Mouse (Mus musculus): ENCODE data around the gene Tceal3. TPM values are rescaled to one million over a fixed set of nuclear protein-coding genes. Genes with fewer than 3 reads are reported as not detected.
A peak's percentile ranks its signal among the peaks of the same experiment; 100 is the strongest.
"Not testable (repeated sequence)": the region's sequence is repeated elsewhere in the genome, so short reads cannot be mapped to it uniquely, and the experiment has no call there.

Tceal3 gene
- polyA plus RNA-seq, 1 experiment from 2014 or later: 4.8 TPM

- Histone ChIP-seq H3K27me3 (ENCODE audit: low read depth, poor library complexity, severe bottlenecking) (peaks cover 7% of the 10 kb centered on the region; the same call in 1 of the 2 replicates), H3K4me3 (no peak overlapping the region), H3K36me3 (no peaks in the 10 kb centered on the region), H3K27ac (no peak overlapping the region), H3K4me1 (no peaks in the 10 kb centered on the region), H3K9me3 (replicated peaks) (no peaks in the 10 kb centered on the region)
- 37% methylated on average over 4 of the region's 6 CpGs for WGBS
- no peak for DNase-seq (ENCODE audit: low spot score)
Observed at GRCm38 (mm10) chrX:136639754-136640153, 49.1 kb downstream of the Tceal3 start.

DNA sequence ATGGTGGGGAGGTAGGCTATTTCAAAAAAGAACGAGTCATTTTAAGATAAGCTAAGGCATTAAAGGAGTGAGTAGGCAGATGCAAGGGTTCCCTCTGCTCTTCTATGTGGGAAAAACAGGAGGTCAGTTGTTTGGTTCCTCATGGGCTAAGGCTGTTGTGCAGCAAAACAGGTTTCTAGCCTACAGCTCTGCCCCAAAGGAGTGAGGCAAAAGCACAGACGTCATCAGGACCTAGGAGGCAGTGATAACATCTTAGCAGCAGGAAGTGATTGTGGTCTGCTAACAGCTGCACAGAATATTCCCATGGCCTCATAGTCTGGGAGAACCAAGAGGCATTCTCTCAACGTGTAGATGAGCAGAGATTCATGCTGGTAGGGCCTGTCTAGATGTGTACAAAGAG is 55.2 kb downstream of the Tceal3 start:
- H3K36me3 ChIP-seq; H3K27ac ChIP-seq; H3K4me3 ChIP-seq; DNase-seq (ENCODE audit: low spot score); H3K9me3 ChIP-seq (replicated peaks); H3K4me1 ChIP-seq: not testable (repeated sequence)
- H3K27me3 ChIP-seq (ENCODE audit: low read depth, poor library complexity, severe bottlenecking): peaks cover 11% of the 10 kb centered on the region; the same call in 1 of the 2 replicates
- 49% methylated on average over 3 of the region's 3 CpGs for WGBS

- no peaks in the 10 kb centered on the region for H3K9me3 ChIP-seq (replicated peaks)
- H3K27me3 ChIP-seq (ENCODE audit: low read depth, poor library complexity, severe bottlenecking): peaks cover 61% of the 10 kb centered on the region
- peak overlapping the region; percentile 54 for H3K4me3 ChIP-seq
- H3K27ac ChIP-seq: 0 out of 2 replicates have a peak overlapping the region, but pooled peaks have one; percentile 50
- H3K36me3 ChIP-seq: no peaks in the 10 kb centered on the region
- DNase-seq (ENCODE audit: low spot score): peak; percentile 32
- 9% methylated on average over 14 of the region's 20 CpGs for WGBS
- no peaks in the 10 kb centered on the region for H3K4me1 ChIP-seq
Observed at GRCm38 (mm10) chrX:136666281-136666706, 75.7 kb downstream of the Tceal3 start.

- peak; percentile 26 for DNase-seq (ENCODE audit: low spot score)
- peak overlapping the region; percentile 54 for H3K4me3 ChIP-seq
- H3K4me1 ChIP-seq; H3K9me3 ChIP-seq (replicated peaks); H3K36me3 ChIP-seq: not testable (repeated sequence)
- 0 out of 2 replicates have a peak overlapping the region, but pooled peaks have one; percentile 50 for H3K27ac ChIP-seq
- H3K27me3 ChIP-seq (ENCODE audit: low read depth, poor library complexity, severe bottlenecking): peaks cover 61% of the 10 kb centered on the region
- WGBS: 22% methylated on average over 24 of the region's 24 CpGs
Observed at GRCm38 (mm10) chrX:136666762-136667464, 76.3 kb downstream of the Tceal3 start.

GRCm38 (mm10) chrX:136668794-136669193 is 78.2 kb downstream of the Tceal3 start:
- H3K9me3 ChIP-seq (replicated peaks): no peaks in the 10 kb centered on the region
- DNase-seq (ENCODE audit: low spot score): no peak
- H3K27ac ChIP-seq: no peak overlapping the region
- H3K27me3 ChIP-seq (ENCODE audit: low read depth, poor library complexity, severe bottlenecking): peaks cover 61% of the 10 kb centered on the region
- no peaks in the 10 kb centered on the region for H3K4me1 ChIP-seq
- no peak overlapping the region for H3K4me3 ChIP-seq
- H3K36me3 ChIP-seq: no peaks in the 10 kb centered on the region
- WGBS: 71% methylated on average over 2 of the region's 2 CpGs

- no peaks in the 10 kb centered on the region for H3K4me1 ChIP-seq
- H3K27me3 ChIP-seq (ENCODE audit: low read depth, poor library complexity, severe bottlenecking): peaks cover 17% of the 10 kb centered on the region; the same call in 1 of the 2 replicates
- DNase-seq (ENCODE audit: low spot score): no peak
- no peak overlapping the region for H3K4me3 ChIP-seq
- H3K9me3 ChIP-seq (replicated peaks): no peaks in the 10 kb centered on the region
- no peak overlapping the region for H3K27ac ChIP-seq
- 64% methylated on average over 3 of the region's 3 CpGs for WGBS
- no peaks in the 10 kb centered on the region for H3K36me3 ChIP-seq
Observed at GRCm38 (mm10) chrX:136680989-136681388, 90.3 kb downstream of the Tceal3 start.

DNA sequence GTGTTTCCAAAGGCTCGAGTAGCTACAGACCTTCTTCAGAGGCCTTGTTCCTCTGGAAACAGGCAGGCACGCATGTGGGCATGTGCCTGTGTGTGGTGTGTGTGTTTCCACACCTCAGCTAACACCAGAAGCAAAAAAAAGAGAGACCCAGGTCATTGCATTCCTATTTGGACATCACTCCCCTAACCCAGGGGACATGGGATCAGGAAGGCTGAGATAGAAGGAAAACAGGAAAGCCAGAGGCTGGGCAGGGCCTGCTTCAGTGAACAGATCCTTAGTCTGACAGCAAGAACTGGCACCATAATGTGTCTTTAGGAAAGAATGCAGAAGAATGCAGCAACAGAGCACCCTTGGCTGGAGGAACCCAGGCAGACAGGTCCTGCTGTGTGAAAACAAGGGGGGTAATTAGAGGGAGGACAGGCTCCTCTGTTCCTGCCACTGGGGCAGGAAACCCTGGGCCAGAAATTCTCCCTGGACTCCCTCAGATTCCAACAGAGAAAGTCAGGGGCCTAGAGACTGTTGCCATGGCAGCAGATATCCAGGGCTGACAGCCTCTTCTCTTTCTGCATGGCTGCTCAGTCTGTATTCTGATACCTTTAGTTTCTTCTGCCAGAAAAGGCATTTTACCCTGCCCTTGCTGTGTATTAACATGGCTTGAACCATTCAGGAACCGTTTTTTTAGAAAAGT is 101.1 kb downstream of the Tceal3 start:
- not testable (repeated sequence) for DNase-seq (ENCODE audit: low spot score); H3K27ac ChIP-seq; H3K27me3 ChIP-seq (ENCODE audit: low read depth, poor library complexity, severe bottlenecking); H3K4me3 ChIP-seq; H3K36me3 ChIP-seq; H3K4me1 ChIP-seq; H3K9me3 ChIP-seq (replicated peaks)
- 75% methylated on average over 3 of the region's 3 CpGs for WGBS

GRCm38 (mm10) chrX:136692294-136692675 is 101.6 kb downstream of the Tceal3 start:
- Histone ChIP-seq H3K36me3 (no peaks in the 10 kb centered on the region), H3K4me1 (no peaks in the 10 kb centered on the region), H3K27me3 (ENCODE audit: low read depth, poor library complexity, severe bottlenecking) (no peaks in the 10 kb centered on the region), H3K27ac (no peak overlapping the region), H3K4me3 (no peak overlapping the region), H3K9me3 (replicated peaks) (no peaks in the 10 kb centered on the region)
- 90% methylated on average over 4 of the region's 4 CpGs for WGBS
- DNase-seq (ENCODE audit: low spot score): no peak

GRCm38 (mm10) chrX:136693196-136693595 is 102.6 kb downstream of the Tceal3 start:
- Histone ChIP-seq H3K27me3 (ENCODE audit: low read depth, poor library complexity, severe bottlenecking) (no peaks in the 10 kb centered on the region), H3K27ac (no peak overlapping the region), H3K9me3 (replicated peaks) (no peaks in the 10 kb centered on the region), H3K4me1 (no peaks in the 10 kb centered on the region), H3K4me3 (no peak overlapping the region), H3K36me3 (no peaks in the 10 kb centered on the region)
- no peak for DNase-seq (ENCODE audit: low spot score)
- WGBS: 90% methylated on average over 5 of the region's 5 CpGs

DNA sequence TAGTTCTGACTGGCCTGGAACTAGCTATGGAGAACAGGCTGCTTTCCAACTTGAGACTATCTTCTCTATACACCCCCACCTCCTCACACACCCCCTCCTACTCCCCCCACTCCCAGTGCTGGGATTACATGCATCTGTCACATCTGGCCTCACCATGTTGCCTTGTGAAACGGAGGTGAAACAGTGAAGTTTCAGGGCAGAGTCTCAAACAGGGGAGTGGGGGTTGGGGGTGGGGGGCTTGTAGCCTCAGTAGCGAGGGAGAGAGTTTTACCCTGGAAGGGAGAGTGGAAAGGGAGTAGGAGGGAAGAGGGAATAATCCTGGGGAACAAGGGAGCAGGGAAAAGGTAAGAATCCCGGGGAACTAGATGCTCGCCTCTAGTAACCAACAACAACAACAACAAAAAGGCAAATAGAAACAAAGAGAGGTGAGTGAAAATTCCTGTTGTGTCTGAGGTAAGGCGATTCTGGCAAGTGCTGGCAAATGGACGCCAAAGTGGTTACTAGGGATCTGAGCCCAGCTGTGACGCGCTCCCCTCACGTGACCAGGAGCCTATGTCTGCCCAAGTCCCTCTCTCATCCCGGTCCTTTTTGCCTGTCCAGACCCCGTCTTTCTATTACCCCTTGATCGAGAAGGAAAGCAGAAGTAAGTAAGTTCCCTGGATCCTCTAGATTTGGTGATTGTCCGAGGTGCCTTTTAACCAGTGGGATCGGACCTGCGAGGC is 117.0 kb downstream of the Tceal3 start, which contains the start of gene Tceal1:
TSS of gene Tceal1 (plus strand) at position 537 of the 722 bp plus-strand sequence.
- no peaks in the 10 kb centered on the region for H3K36me3 ChIP-seq
- DNase-seq (ENCODE audit: low spot score): peak; percentile 67
- peak within 1 kb of the TSS; percentile 90 for H3K27ac ChIP-seq
- WGBS: 10% methylated on average over 15 of the region's 15 CpGs
- no peaks in the 10 kb centered on the region for H3K9me3 ChIP-seq (replicated peaks)
- 0 out of 2 replicates have a peak, but pooled peaks cover 4% of the 10 kb centered on the region for H3K4me1 ChIP-seq
- peaks cover 42% of the 10 kb centered on the region for H3K27me3 ChIP-seq (ENCODE audit: low read depth, poor library complexity, severe bottlenecking)
- peak within 1 kb of the TSS; percentile 60 for H3K4me3 ChIP-seq

GRCm38 (mm10) chrX:136708168-136708681 is 117.6 kb downstream of the Tceal3 start:
- DNase-seq (ENCODE audit: low spot score): peak; percentile 59
- Histone ChIP-seq H3K4me3 (peak overlapping the region; percentile 60), H3K4me1 (0 out of 2 replicates have a peak, but pooled peaks cover 4% of the 10 kb centered on the region), H3K9me3 (replicated peaks) (no peaks in the 10 kb centered on the region), H3K27me3 (ENCODE audit: low read depth, poor library complexity, severe bottlenecking) (peaks cover 42% of the 10 kb centered on the region), H3K27ac (peak overlapping the region; percentile 90), H3K36me3 (no peaks in the 10 kb centered on the region)
- 7% methylated on average over 18 of the region's 18 CpGs for WGBS

GRCm38 (mm10) chrX:136708782-136709181 is 118.1 kb downstream of the Tceal3 start:
- 16% methylated on average over 14 of the region's 14 CpGs for WGBS
- no peaks in the 10 kb centered on the region for H3K36me3 ChIP-seq

More at GRCm38 (mm10) chrX:136708782-136709181, 118.1 kb downstream of the Tceal3 start:
- H3K27ac ChIP-seq: peak overlapping the region; percentile 90
- H3K4me3 ChIP-seq: peak overlapping the region; percentile 60
- peaks cover 43% of the 10 kb centered on the region for H3K27me3 ChIP-seq (ENCODE audit: low read depth, poor library complexity, severe bottlenecking)
- DNase-seq (ENCODE audit: low spot score): peak; percentile 32
- H3K9me3 ChIP-seq (replicated peaks): no peaks in the 10 kb centered on the region
- H3K4me1 ChIP-seq: 0 out of 2 replicates have a peak, but pooled peaks cover 4% of the 10 kb centered on the region
